Mouse (Mus musculus) limb, embryonic 11.5 days (tissue): ENCODE measurements at regions not wholly inside any gene's neighbourhood (a gene's known extent, or its start where the extent isn't known, plus 50 kb on each side); places are given as distances from the start of the nearest gene placed in this dataset.
"Not testable (repeated sequence)": the region's sequence is repeated elsewhere in the genome, so short reads cannot be mapped to it uniquely, and the experiment has no call there.

Experiments
- ATAC-seq: fragments of 200-750 bp; cut with Nextera tagmentation; 2 replicates; pipeline ENCODE4 v1.8.0; 2017; ENCODE audit warnings: low read depth; ENCODE audit not compliant: insufficient number of reproducible peaks, low FRiP score, low TSS enrichment
- DNase-seq: peaks from one replicate; pipeline ENCODE4 v3.0.0-alpha.2; 2015; ENCODE audit warnings: low spot score
- H3K27ac ChIP-seq: fragments of 300-500 bp; sonication (generic); replicated peaks from 2 replicates; pipeline ENCODE4 v1.5.1; 2014; ENCODE audit warnings: low read depth, mild to moderate bottlenecking, low read length
- H3K27me3 ChIP-seq: fragments of 300-500 bp; sonication (generic); 2 replicates; pipeline ENCODE4 v1.6.1; 2014; ENCODE audit warnings: mild to moderate bottlenecking, low read length, mixed read lengths; ENCODE audit not compliant: control insufficient read depth, insufficient read depth
- H3K36me3 ChIP-seq: fragments of 300-500 bp; sonication (generic); 2 replicates; pipeline ENCODE4 v1.6.1; 2014; ENCODE audit warnings: mild to moderate bottlenecking, low read length, moderate library complexity, mixed read lengths; ENCODE audit not compliant: control insufficient read depth, insufficient read depth
- H3K4me1 ChIP-seq: fragments of 300-500 bp; sonication (generic); 2 replicates; pipeline ENCODE4 v1.6.1; 2014; ENCODE audit warnings: low read length, mixed read lengths; ENCODE audit not compliant: control insufficient read depth, insufficient read depth
- H3K4me2 ChIP-seq: fragments of 300-500 bp; sonication (generic); 2 replicates; pipeline ENCODE4 v1.6.1; 2014; ENCODE audit warnings: low read depth, mild to moderate bottlenecking, moderate library complexity; ENCODE audit not compliant: severe bottlenecking
- H3K4me3 ChIP-seq: fragments of 300-500 bp; sonication (generic); 2 replicates; pipeline ENCODE4 v1.5.1; 2014; ENCODE audit warnings: low read depth, low read length
- H3K9ac ChIP-seq: fragments of 300-500 bp; sonication (generic); 2 replicates; pipeline ENCODE4 v1.6.1; 2014; ENCODE audit warnings: mild to moderate bottlenecking, low read length
- H3K9me3 ChIP-seq: fragments of 300-500 bp; sonication (generic); 2 replicates; pipeline ENCODE4 v1.6.1; 2016; ENCODE audit warnings: low read length; ENCODE audit not compliant: control insufficient read depth
- WGBS: fragments of 180-500 bp; shearing (Covaris S2); extraction: QIAGEN DNeasy Blood & Tissue Kit; methylation state at CpG from one replicate; pipeline ENCODE4 v1.1.7; 2014; 5-methylcytosine and 5-hydroxymethylcytosine counted together

DNA sequence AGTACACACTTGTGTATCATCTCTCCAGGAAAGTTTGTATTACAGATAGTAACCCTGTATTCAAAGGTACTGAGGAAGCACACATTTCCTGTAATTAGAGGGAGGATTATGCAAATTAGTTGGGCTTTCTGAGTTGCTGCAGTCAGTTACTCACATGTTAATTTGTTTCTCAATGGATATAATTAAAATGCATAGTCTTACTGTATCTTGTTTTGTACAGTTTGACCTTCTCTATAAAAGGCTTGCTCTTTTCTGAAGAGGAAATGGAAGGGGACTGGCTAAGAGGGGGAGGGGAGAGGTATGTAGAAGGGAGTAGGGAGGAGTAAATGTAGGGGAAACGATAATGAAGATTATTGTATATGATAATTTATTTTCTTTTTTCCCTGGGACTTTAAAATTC is 1345.5 kb upstream of the Adam24 start:
- H3K36me3 ChIP-seq, result no peaks in the 10 kb centered on the region
- H3K27me3 ChIP-seq, result no peaks in the 10 kb centered on the region
- no peak overlapping the region for H3K4me3 ChIP-seq
- no peak overlapping the region for H3K27ac ChIP-seq
- no peak overlapping the region for H3K9ac ChIP-seq
- ATAC-seq, result no peak
- WGBS, result 88% methylated on average over 1 of the region's 1 CpGs
- H3K4me2 ChIP-seq, result no peak overlapping the region
- DNase-seq, result no peak
- no peaks in the 10 kb centered on the region for H3K9me3 ChIP-seq
- H3K4me1 ChIP-seq, result no peaks in the 10 kb centered on the region

DNA sequence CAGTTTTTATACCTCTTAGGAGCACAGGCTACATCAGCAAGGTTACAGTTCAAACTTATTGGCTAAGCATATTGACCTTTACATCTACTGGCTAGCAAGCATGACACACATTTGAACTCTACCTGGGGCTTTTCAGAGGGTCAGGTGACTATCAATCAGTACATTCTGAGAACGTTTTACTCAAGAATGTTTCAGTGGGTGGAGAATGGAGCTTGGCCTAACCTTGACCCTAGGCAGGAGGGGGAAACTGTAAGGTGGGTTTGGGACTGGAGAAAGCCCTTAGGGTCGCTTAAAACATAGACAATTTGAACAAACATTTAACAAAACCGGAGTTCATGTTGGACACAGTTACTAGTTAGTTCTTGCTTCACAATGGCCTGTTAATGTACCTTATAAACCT is 1330.1 kb upstream of the Adam24 start:
- Histone ChIP-seq H3K36me3 (no peaks in the 10 kb centered on the region), H3K27me3 (no peaks in the 10 kb centered on the region), H3K4me2 (no peak overlapping the region), H3K9me3 (no peaks in the 10 kb centered on the region), H3K9ac (no peak overlapping the region), H3K4me3 (no peak overlapping the region), H3K4me1 (no peaks in the 10 kb centered on the region), H3K27ac (no peak overlapping the region)
- 65% methylated on average over 3 of the region's 3 CpGs for WGBS
- no peak for DNase-seq
- ATAC-seq, result no peak

DNA sequence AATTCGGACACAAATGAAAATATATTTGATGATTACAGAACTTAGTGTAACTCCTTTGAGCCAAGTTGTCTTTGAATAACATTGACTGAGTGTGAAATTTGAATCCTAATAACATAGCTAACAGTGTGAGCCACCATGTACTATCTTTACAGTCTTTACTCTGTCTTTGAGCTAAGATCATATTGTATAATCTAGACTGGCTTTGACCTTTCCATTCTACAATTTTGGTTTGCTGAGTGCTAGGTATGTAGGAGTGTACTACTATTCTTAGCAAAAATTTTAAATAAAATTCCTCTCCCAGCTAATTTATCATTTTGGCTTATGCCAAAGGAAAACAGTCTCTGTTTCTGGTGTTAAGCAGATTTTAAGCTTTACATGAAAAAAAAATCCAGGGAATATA is 1328.4 kb upstream of the Adam24 start:
- 79% methylated on average over 1 of the region's 1 CpGs for WGBS
- H3K4me1 ChIP-seq, result no peaks in the 10 kb centered on the region
- H3K9me3 ChIP-seq, result no peaks in the 10 kb centered on the region
- ATAC-seq (no peak), DNase-seq (no peak)
- no peak overlapping the region for H3K4me3 ChIP-seq
- no peak overlapping the region for H3K4me2 ChIP-seq
- H3K9ac ChIP-seq, result no peak overlapping the region
- H3K27ac ChIP-seq, result no peak overlapping the region
- no peaks in the 10 kb centered on the region for H3K27me3 ChIP-seq
- no peaks in the 10 kb centered on the region for H3K36me3 ChIP-seq

DNA sequence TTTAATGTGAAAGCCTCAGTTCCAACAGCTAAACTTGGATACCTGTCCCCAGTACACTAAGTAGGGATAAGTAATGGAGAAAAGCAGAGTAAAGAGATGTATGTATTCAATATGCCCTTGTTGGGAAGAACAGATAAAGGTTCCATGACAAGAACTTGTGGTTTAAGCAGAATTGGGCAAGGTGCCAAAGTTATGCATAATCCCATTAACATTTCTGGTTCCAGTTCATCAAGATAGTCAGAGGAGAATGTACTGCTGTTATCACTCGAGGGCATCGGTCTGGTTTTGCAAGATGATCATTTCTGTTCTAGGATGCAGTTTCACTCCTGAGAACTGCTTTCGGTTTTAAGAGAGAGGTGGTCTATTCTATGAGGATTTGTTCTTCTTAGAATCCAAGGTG is 1325.9 kb upstream of the Adam24 start:
- WGBS, result 88% methylated on average over 3 of the region's 3 CpGs
- DNase-seq (no peak), ATAC-seq (no peak)
- H3K4me1 ChIP-seq, result no peaks in the 10 kb centered on the region
- no peaks in the 10 kb centered on the region for H3K36me3 ChIP-seq
- no peak overlapping the region for H3K4me3 ChIP-seq
- no peak overlapping the region for H3K27ac ChIP-seq
- no peak overlapping the region for H3K4me2 ChIP-seq
- no peak overlapping the region for H3K9ac ChIP-seq
- no peaks in the 10 kb centered on the region for H3K9me3 ChIP-seq
- H3K27me3 ChIP-seq, result no peaks in the 10 kb centered on the region

DNA sequence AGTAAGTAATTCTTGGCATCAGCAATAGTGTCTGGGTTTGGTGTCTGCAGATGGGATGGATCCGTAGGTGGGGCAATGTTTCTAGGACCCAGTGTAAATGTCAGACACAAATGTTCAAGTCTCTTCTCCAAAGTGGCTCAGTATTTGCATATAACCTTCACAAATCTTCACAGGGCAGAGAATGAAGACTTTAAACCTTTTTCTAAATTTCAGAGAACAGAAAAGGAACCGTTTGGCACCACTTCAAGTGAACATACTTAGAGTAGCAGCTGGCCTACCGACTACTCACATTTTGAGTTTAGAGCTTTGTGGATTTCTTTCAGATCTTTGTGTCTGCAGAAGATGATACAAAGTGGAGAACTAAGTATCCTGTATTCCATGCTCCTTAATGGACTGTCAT is 1319.5 kb upstream of the Adam24 start:
- DNase-seq, result no peak
- Histone ChIP-seq H3K9me3 (no peaks in the 10 kb centered on the region), H3K27me3 (no peaks in the 10 kb centered on the region), H3K9ac (no peak overlapping the region), H3K4me3 (no peak overlapping the region), H3K4me1 (no peaks in the 10 kb centered on the region), H3K4me2 (no peak overlapping the region), H3K36me3 (no peaks in the 10 kb centered on the region), H3K27ac (no peak overlapping the region)
- no peak for ATAC-seq
- WGBS, result 87% methylated on average over 3 of the region's 3 CpGs

GRCm38 (mm10) chr8:39357111-39357510 is 1317.8 kb upstream of the Adam24 start:
- H3K27ac ChIP-seq, result no peak overlapping the region
- H3K9me3 ChIP-seq, result no peaks in the 10 kb centered on the region
- H3K4me1 ChIP-seq, result no peaks in the 10 kb centered on the region
- DNase-seq (no peak), ATAC-seq (no peak)
- no peaks in the 10 kb centered on the region for H3K36me3 ChIP-seq
- WGBS, result 97% methylated on average over 1 of the region's 1 CpGs
- no peak overlapping the region for H3K9ac ChIP-seq
- no peak overlapping the region for H3K4me3 ChIP-seq
- H3K27me3 ChIP-seq, result no peaks in the 10 kb centered on the region
- no peak overlapping the region for H3K4me2 ChIP-seq

DNA sequence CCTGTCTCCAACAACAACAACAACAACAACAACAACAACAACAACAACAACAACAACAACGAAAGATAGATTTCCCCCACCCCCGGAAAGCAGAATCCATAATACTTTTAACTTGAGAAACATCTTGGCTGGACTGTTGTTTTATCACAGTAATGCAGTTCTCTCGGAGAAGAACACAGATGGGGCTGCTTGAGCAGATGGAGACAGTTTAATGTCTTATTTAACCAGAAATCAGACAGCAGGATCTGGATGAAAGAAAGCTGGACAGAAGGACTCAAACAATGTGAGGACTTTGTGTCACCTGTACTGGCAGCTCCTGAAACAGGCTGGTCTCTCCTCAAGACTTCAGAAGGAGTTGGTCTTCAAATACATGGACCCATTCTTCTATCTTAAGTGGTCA is 1317.0 kb upstream of the Adam24 start:
- ATAC-seq (no peak), DNase-seq (no peak)
- Histone ChIP-seq H3K4me2 (no peak overlapping the region), H3K36me3 (no peaks in the 10 kb centered on the region), H3K27me3 (no peaks in the 10 kb centered on the region), H3K4me1 (no peaks in the 10 kb centered on the region), H3K9ac (no peak overlapping the region), H3K4me3 (no peak overlapping the region), H3K9me3 (no peaks in the 10 kb centered on the region), H3K27ac (no peak overlapping the region)
- WGBS, result 87% methylated on average over 3 of the region's 3 CpGs

DNA sequence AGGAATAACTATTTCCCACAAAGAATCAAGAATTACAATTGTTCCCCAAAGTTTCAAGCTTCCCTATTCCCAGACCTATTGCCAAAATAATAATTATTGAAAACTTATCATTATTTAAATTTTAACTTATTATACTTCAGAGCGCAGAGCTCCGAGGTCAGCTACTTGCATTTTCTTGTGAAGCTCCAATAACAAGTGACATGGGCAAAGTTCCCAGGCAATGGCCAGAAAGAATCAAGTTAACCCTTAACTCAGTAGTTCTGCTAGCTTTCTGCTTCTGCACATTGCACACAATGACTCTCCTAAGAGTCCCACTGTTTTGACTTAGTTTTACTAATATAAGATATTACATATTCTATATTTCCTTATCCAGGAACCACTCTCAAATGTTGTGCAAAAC is 1308.5 kb upstream of the Adam24 start:
- not testable (repeated sequence) for H3K9me3 ChIP-seq, H3K27me3 ChIP-seq, H3K4me1 ChIP-seq, DNase-seq, ATAC-seq, H3K4me2 ChIP-seq, H3K4me3 ChIP-seq, H3K27ac ChIP-seq, H3K9ac ChIP-seq, H3K36me3 ChIP-seq
- WGBS, result 85% methylated on average over 2 of the region's 2 CpGs
